ENCODE assay signal across 22 mouse cellular contexts in genomic region chr1:185314546-185314945, GRCm38 (mm10). TPM values are rescaled to one million over a fixed set of nuclear protein-coding genes. Genes with fewer than 3 reads are reported as not detected.
DNase-seq lines count a peak whose midpoint lies in the region; ATAC-seq and TF ChIP-seq lines count a peak whose summit lies in the region.
"Had no signal": no experiment of that assay in that cellular context is flagged by ENCODE, and none has a peak within 500 bp of the region (broad histone marks: within the 10 kb centered on the region; RNA-seq: fewer than 3 reads in every experiment).

No protein-coding gene starts in this region.

- no peak overlapping the region for H3K4me2 ChIP-seq in intestine, embryonic 16.5 days (ENCODE audit: low read depth, low read length)
- H3K4me2 ChIP-seq in intestine, embryonic 15.5 days (replicated peaks), result no peak overlapping the region
- H3K4me2 ChIP-seq: embryonic facial prominence, embryonic 13.5 days; embryonic facial prominence, embryonic 15.5 days; forebrain, embryonic 12.5 days had no signal

- WGBS in intestine, embryonic 16.5 days, result 88% methylated on average over 4 of the region's 4 CpGs
- WGBS in intestine, embryonic 15.5 days, result 92% methylated on average over 4 of the region's 4 CpGs
- WGBS in small intestine, adult 2 months, result 56% methylated on average over 4 of the region's 4 CpGs

- no peaks in the 10 kb centered on the region for H3K9me3 ChIP-seq in intestine, embryonic 16.5 days (ENCODE audit: control insufficient read depth, low read length)
- no peaks in the 10 kb centered on the region for H3K9me3 ChIP-seq in intestine, embryonic 15.5 days
- H3K9me3 ChIP-seq: embryonic facial prominence, embryonic 13.5 days; embryonic facial prominence, embryonic 15.5 days; forebrain, embryonic 10.5 days; forebrain, embryonic 12.5 days had no signal

- peaks cover 19% of the 10 kb centered on the region for H3K36me3 ChIP-seq in intestine, embryonic 16.5 days (ENCODE audit: control insufficient read depth, insufficient read depth, low read length)
- peaks cover 15% of the 10 kb centered on the region for H3K36me3 ChIP-seq in intestine, embryonic 15.5 days
- H3K36me3 ChIP-seq in small intestine, adult 2 months (ENCODE audit: control insufficient read depth, insufficient read depth, low read length), result peaks cover 36% of the 10 kb centered on the region

- H3K4me3 ChIP-seq in intestine, embryonic 16.5 days (ENCODE audit: low read length), result no peak overlapping the region
- H3K4me3 ChIP-seq in intestine, embryonic 15.5 days (replicated peaks), result no peak overlapping the region
- H3K4me3 ChIP-seq in small intestine, adult 2 months (ENCODE audit: low read depth, low read length), result no peak overlapping the region
- H3K4me3 ChIP-seq: embryonic facial prominence, embryonic 13.5 days; embryonic facial prominence, embryonic 15.5 days; erythroblast, embryonic 14.5 days; forebrain, embryonic 10.5 days; forebrain, embryonic 12.5 days had no signal

- no peak overlapping the region for H3K27ac ChIP-seq in intestine, embryonic 16.5 days (ENCODE audit: low read length)
- H3K27ac ChIP-seq in intestine, embryonic 15.5 days, result no peak overlapping the region
- H3K27ac ChIP-seq in small intestine, adult 2 months (ENCODE audit: insufficient read depth, low read depth, low read length), result no peak overlapping the region
- H3K27ac ChIP-seq: embryonic facial prominence, embryonic 13.5 days; embryonic facial prominence, embryonic 15.5 days; forebrain, embryonic 10.5 days; forebrain, embryonic 12.5 days had no signal

- H3K27me3 ChIP-seq in intestine, embryonic 16.5 days (replicated peaks; ENCODE audit: control insufficient read depth, insufficient read depth, low read length), result no peaks in the 10 kb centered on the region
- no peaks in the 10 kb centered on the region for H3K27me3 ChIP-seq in intestine, embryonic 15.5 days (replicated peaks)
- no peaks in the 10 kb centered on the region for H3K27me3 ChIP-seq in small intestine, adult 2 months (ENCODE audit: control insufficient read depth, insufficient read depth, low read length)
- H3K27me3 ChIP-seq: embryonic facial prominence, embryonic 13.5 days; embryonic facial prominence, embryonic 15.5 days; forebrain, embryonic 12.5 days had no signal

- peak; percentile 30 for DNase-seq in testis, postnatal 10 days (ENCODE audit: low spot score)
- no peak for DNase-seq in testis, postnatal 14 days (ENCODE audit: low spot score)
- DNase-seq: adrenal gland, adult 2 months; adrenal gland, postnatal 10 days; adrenal gland, postnatal 25 days; cerebellum, adult 11 months; cerebellum, adult 18-20 months; cerebellum, adult 8-10 months; cerebellum, adult 9-11 months; cerebellum, postnatal 14 days; cerebellum, postnatal 36 days; embryo, embryonic 11 days had no signal

- ATAC-seq in intestine, embryonic 16.5 days, result peak; percentile 30; the same call in 1 of the 2 replicates
- no peak for ATAC-seq in intestine, embryonic 15.5 days
- no peak for ATAC-seq in megakaryocyte progenitor cell, adult 5-6 weeks (replicated peaks; ENCODE audit: poor library complexity)
- ATAC-seq: forebrain, embryonic 14.5 days had no signal

- 0 out of 2 replicates have a peak, but pooled peaks cover 5% of the 10 kb centered on the region for H3K4me1 ChIP-seq in intestine, embryonic 16.5 days (ENCODE audit: control insufficient read depth, insufficient read depth, low read length)
- no peaks in the 10 kb centered on the region; the same call in 1 of the 2 replicates for H3K4me1 ChIP-seq in intestine, embryonic 15.5 days (replicated peaks)
- peaks cover 8% of the 10 kb centered on the region for H3K4me1 ChIP-seq in small intestine, adult 2 months (ENCODE audit: control insufficient read depth, insufficient read depth, insufficient read length, low read length)
- H3K4me1 ChIP-seq: embryonic facial prominence, embryonic 13.5 days; embryonic facial prominence, embryonic 15.5 days; forebrain, embryonic 10.5 days; forebrain, embryonic 12.5 days had no signal

- H3K9ac ChIP-seq in intestine, embryonic 16.5 days (ENCODE audit: low read depth, low read length), result no peak overlapping the region
- no peak overlapping the region for H3K9ac ChIP-seq in intestine, embryonic 15.5 days
- H3K9ac ChIP-seq: embryonic facial prominence, embryonic 13.5 days; embryonic facial prominence, embryonic 15.5 days; forebrain, embryonic 12.5 days had no signal

- no peak for TF ChIP-seq CTCF in small intestine, adult 2 months (IDR thresholded peaks at IDR 0.05; ENCODE audit: extremely low read depth, insufficient read length, insufficient replicate concordance, low read depth, low read length)

- TF ChIP-seq POLR2A in small intestine, adult 2 months (IDR thresholded peaks at IDR 0.05; ENCODE audit: low read depth, low read length), result peak; percentile 69

RNA-seq across cellular contexts. Expression of gene Iars2, which starts 14.7 kb away (rescaled TPM):
- 86.6 and 109 TPM in 2 replicates for polyA plus RNA-seq in intestine, embryonic 16.5 days (2015; fragmentation: Nextera tagmentation; extraction: Ambion mirVana)
- 61.9 and 66.9 TPM in 2 replicates for polyA plus RNA-seq in intestine, embryonic 15.5 days (2015; fragmentation: Nextera tagmentation; extraction: Ambion mirVana)
- polyA plus RNA-seq in small intestine, adult 2 months (2012; rRNA removed), result 7.9 and 9.0 TPM in 2 replicates
- total RNA-seq in megakaryocyte progenitor cell, adult 5-6 weeks (2015), result 48.1 and 63.6 TPM in 2 replicates
- total RNA-seq in megakaryocyte progenitor cell, adult 5-6 weeks (2017), result 42.8 and 46.3 TPM in 2 replicates

RNA-seq across cellular contexts. Expression of gene Bpnt1, which starts 17.4 kb away (rescaled TPM):
- 345 and 365 TPM in 2 replicates for polyA plus RNA-seq in intestine, embryonic 16.5 days (2015; fragmentation: Nextera tagmentation; extraction: Ambion mirVana)
- polyA plus RNA-seq in intestine, embryonic 15.5 days (2015; fragmentation: Nextera tagmentation; extraction: Ambion mirVana), result 210 and 233 TPM in 2 replicates
- polyA plus RNA-seq in small intestine, adult 2 months (2012; rRNA removed), result 323 and 340 TPM in 2 replicates
- total RNA-seq in megakaryocyte progenitor cell, adult 5-6 weeks (2015), result 7.7 and 7.9 TPM in 2 replicates
- 23.6 and 25.2 TPM in 2 replicates for total RNA-seq in megakaryocyte progenitor cell, adult 5-6 weeks (2017)

RNA-seq across cellular contexts. Expression of gene Eprs, which starts 48.3 kb away (rescaled TPM):
- polyA plus RNA-seq in intestine, embryonic 16.5 days (2015; fragmentation: Nextera tagmentation; extraction: Ambion mirVana), result 118 and 132 TPM in 2 replicates
- 161 and 164 TPM in 2 replicates for polyA plus RNA-seq in intestine, embryonic 15.5 days (2015; fragmentation: Nextera tagmentation; extraction: Ambion mirVana)
- 1.5 and 3.0 TPM in 2 replicates for polyA plus RNA-seq in small intestine, adult 2 months (2012; rRNA removed)
- total RNA-seq in megakaryocyte progenitor cell, adult 5-6 weeks (2015), result 108 and 117 TPM in 2 replicates
- 214 and 252 TPM in 2 replicates for total RNA-seq in megakaryocyte progenitor cell, adult 5-6 weeks (2017)

Comparison
In these comparisons a context has a peak if more than half of its experiments do, and no peak if none do; other contexts are left out.
1. RNA of gene Eprs, which starts 48.3 kb away (polyA plus RNA-seq): 161 to 164 TPM in intestine, embryonic 15.5 days and 118 to 132 TPM in intestine, embryonic 16.5 days; 1.5 to 3.0 TPM in small intestine, adult 2 months; every median in the first group is over 10 times any median in the second.